Mouse (Mus musculus): Measurements from ENCODE around the gene Cyba. TPM values are rescaled to one million over a fixed set of nuclear protein-coding genes. Genes with fewer than 3 reads are reported as not detected.
A peak's percentile ranks its signal among the peaks of the same experiment; 100 is the strongest.

The Cyba gene
- total and polyA plus RNA-seq, 2 experiments: 13.9 to 34.2 TPM

DNA sequence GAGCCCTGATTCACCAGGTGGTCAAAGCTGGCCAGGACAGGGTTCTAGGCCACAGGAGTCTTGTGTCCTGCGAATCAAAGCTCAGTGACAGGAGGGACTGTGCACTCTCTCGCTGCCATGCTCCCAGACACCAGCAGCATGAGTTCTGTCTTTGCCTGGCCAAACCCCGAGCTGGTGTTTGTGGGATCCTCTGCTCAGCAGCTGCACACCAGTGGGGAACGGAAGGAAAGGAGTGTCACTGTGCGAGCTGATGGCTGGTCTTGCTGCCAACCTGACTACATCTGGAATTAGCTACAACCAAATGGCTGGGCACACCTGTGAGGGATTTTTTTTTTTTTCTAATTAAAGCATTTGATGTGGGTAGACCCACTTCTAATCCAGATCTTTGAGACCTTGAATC, 38.0 kb upstream of the Cyba start:
- Histone ChIP-seq H3K27ac (replicated peaks; ENCODE audit: insufficient read depth, low read depth, low read length) (no peak overlapping the region), H3K36me3 (ENCODE audit: control insufficient read depth, insufficient read depth, low read length) (no peaks in the 10 kb centered on the region), H3K27me3 (ENCODE audit: control insufficient read depth, insufficient read depth, low read length) (no peaks in the 10 kb centered on the region), H3K4me3 (ENCODE audit: insufficient read depth, low read depth, low read length) (no peak overlapping the region), H3K4me1 (ENCODE audit: control insufficient read depth, insufficient read depth, low read length) (peaks cover 10% of the 10 kb centered on the region), H3K79me2 (ENCODE audit: control insufficient read depth, insufficient read depth, low read length) (peaks cover 12% of the 10 kb centered on the region), H3K9ac (ENCODE audit: low read depth, low read length) (no peak overlapping the region)
- 89% methylated on average over 5 of the region's 5 CpGs for WGBS
- TF ChIP-seq POLR2A (IDR thresholded peaks at IDR 0.05; ENCODE audit: extremely low read depth, insufficient read depth, low read length) (no peak), CTCF (IDR thresholded peaks at IDR 0.05; ENCODE audit: low read depth, low read length) (no peak)
- DNase-seq (ENCODE audit: extremely low read depth, low read depth, low spot score): no peak

- no peak overlapping the region for H3K9ac ChIP-seq (ENCODE audit: low read depth, low read length)
- DNase-seq (ENCODE audit: extremely low read depth, low read depth, low spot score): no peak
- H3K27ac ChIP-seq (replicated peaks; ENCODE audit: insufficient read depth, low read depth, low read length): no peak overlapping the region
- peaks cover 10% of the 10 kb centered on the region for H3K4me1 ChIP-seq (ENCODE audit: control insufficient read depth, insufficient read depth, low read length)
- H3K79me2 ChIP-seq (ENCODE audit: control insufficient read depth, insufficient read depth, low read length): peaks cover 6% of the 10 kb centered on the region
- no peak overlapping the region for H3K4me3 ChIP-seq (ENCODE audit: insufficient read depth, low read depth, low read length)
- H3K27me3 ChIP-seq (ENCODE audit: control insufficient read depth, insufficient read depth, low read length): no peaks in the 10 kb centered on the region
- TF ChIP-seq POLR2A (IDR thresholded peaks at IDR 0.05; ENCODE audit: extremely low read depth, insufficient read depth, low read length): no peak
- TF ChIP-seq CTCF (IDR thresholded peaks at IDR 0.05; ENCODE audit: low read depth, low read length): no peak
- 93% methylated on average over 10 of the region's 10 CpGs for WGBS
- no peaks in the 10 kb centered on the region for H3K36me3 ChIP-seq (ENCODE audit: control insufficient read depth, insufficient read depth, low read length)
Observed at GRCm38 (mm10) chr8:122469965-122470364, 37.2 kb upstream of the Cyba start.

DNA sequence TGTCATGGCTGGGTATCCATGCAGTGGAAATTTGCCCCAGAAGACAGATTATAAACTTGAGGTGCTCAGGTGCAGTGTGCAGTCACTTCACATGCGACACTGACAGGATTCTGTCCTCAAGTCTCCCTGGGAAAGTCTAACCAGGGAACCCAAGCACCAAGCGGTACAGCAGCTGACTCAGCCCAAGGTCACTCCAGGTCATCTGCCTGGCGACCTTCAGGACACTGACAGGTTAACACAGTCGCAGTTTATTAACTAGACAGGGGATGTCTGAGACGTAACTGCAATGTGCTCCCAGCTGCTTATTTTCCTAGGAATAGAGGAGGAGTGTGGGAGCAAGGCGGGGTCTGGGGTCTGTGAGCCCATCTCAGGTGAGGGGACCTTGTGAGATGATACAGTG, 36.7 kb upstream of the Cyba start:
- 36% methylated on average over 6 of the region's 6 CpGs for WGBS
- no peaks in the 10 kb centered on the region for H3K36me3 ChIP-seq (ENCODE audit: control insufficient read depth, insufficient read depth, low read length)

GRCm38 (mm10) chr8:122467816-122468215, 35.1 kb upstream of the Cyba start:
- Histone ChIP-seq H3K27me3 (ENCODE audit: control insufficient read depth, insufficient read depth, low read length) (no peaks in the 10 kb centered on the region), H3K9ac (ENCODE audit: low read depth, low read length) (no peak overlapping the region), H3K4me1 (ENCODE audit: control insufficient read depth, insufficient read depth, low read length) (peaks cover 13% of the 10 kb centered on the region), H3K36me3 (ENCODE audit: control insufficient read depth, insufficient read depth, low read length) (no peaks in the 10 kb centered on the region), H3K27ac (replicated peaks; ENCODE audit: insufficient read depth, low read depth, low read length) (no peak overlapping the region), H3K4me3 (ENCODE audit: insufficient read depth, low read depth, low read length) (no peak overlapping the region), H3K79me2 (ENCODE audit: control insufficient read depth, insufficient read depth, low read length) (no peaks in the 10 kb centered on the region)
- 94% methylated on average over 13 of the region's 13 CpGs for WGBS
- DNase-seq (ENCODE audit: extremely low read depth, low read depth, low spot score): no peak
- TF ChIP-seq CTCF (IDR thresholded peaks at IDR 0.05; ENCODE audit: low read depth, low read length): no peak
- TF ChIP-seq POLR2A (IDR thresholded peaks at IDR 0.05; ENCODE audit: extremely low read depth, insufficient read depth, low read length): no peak

More for the DNA sequence above, 36.7 kb upstream of the Cyba start:
- TF ChIP-seq POLR2A (IDR thresholded peaks at IDR 0.05; ENCODE audit: extremely low read depth, insufficient read depth, low read length) (no peak), CTCF (IDR thresholded peaks at IDR 0.05; ENCODE audit: low read depth, low read length) (no peak)
- no peak for DNase-seq (ENCODE audit: extremely low read depth, low read depth, low spot score)
- Histone ChIP-seq H3K79me2 (ENCODE audit: control insufficient read depth, insufficient read depth, low read length) (peaks cover 5% of the 10 kb centered on the region; the same call in 1 of the 2 replicates), H3K27me3 (ENCODE audit: control insufficient read depth, insufficient read depth, low read length) (no peaks in the 10 kb centered on the region), H3K27ac (replicated peaks; ENCODE audit: insufficient read depth, low read depth, low read length) (no peak overlapping the region), H3K9ac (ENCODE audit: low read depth, low read length) (no peak overlapping the region), H3K4me1 (ENCODE audit: control insufficient read depth, insufficient read depth, low read length) (peaks cover 7% of the 10 kb centered on the region), H3K4me3 (ENCODE audit: insufficient read depth, low read depth, low read length) (no peak overlapping the region)

- Histone ChIP-seq H3K9ac (ENCODE audit: low read depth, low read length) (no peak overlapping the region), H3K79me2 (ENCODE audit: control insufficient read depth, insufficient read depth, low read length) (no peaks in the 10 kb centered on the region), H3K27ac (replicated peaks; ENCODE audit: insufficient read depth, low read depth, low read length) (no peak overlapping the region), H3K4me3 (ENCODE audit: insufficient read depth, low read depth, low read length) (no peak overlapping the region), H3K27me3 (ENCODE audit: control insufficient read depth, insufficient read depth, low read length) (no peaks in the 10 kb centered on the region), H3K4me1 (ENCODE audit: control insufficient read depth, insufficient read depth, low read length) (peaks cover 22% of the 10 kb centered on the region), H3K36me3 (ENCODE audit: control insufficient read depth, insufficient read depth, low read length) (no peaks in the 10 kb centered on the region)
- peak; percentile 45 for DNase-seq (ENCODE audit: extremely low read depth, low read depth, low spot score)
- 31% methylated on average over 7 of the region's 7 CpGs for WGBS
- TF ChIP-seq POLR2A (IDR thresholded peaks at IDR 0.05; ENCODE audit: extremely low read depth, insufficient read depth, low read length) (no peak), CTCF (IDR thresholded peaks at IDR 0.05; ENCODE audit: low read depth, low read length) (no peak)
Observed at GRCm38 (mm10) chr8:122464985-122465384, 32.3 kb upstream of the Cyba start.

GRCm38 (mm10) chr8:122463651-122464640, 31.2 kb upstream of the Cyba start:
- no peak overlapping the region for H3K9ac ChIP-seq (ENCODE audit: low read depth, low read length)
- H3K27ac ChIP-seq (replicated peaks; ENCODE audit: insufficient read depth, low read depth, low read length): no peak overlapping the region
- TF ChIP-seq POLR2A (IDR thresholded peaks at IDR 0.05; ENCODE audit: extremely low read depth, insufficient read depth, low read length) (no peak), CTCF (IDR thresholded peaks at IDR 0.05; ENCODE audit: low read depth, low read length) (no peak)
- H3K27me3 ChIP-seq (ENCODE audit: control insufficient read depth, insufficient read depth, low read length): no peaks in the 10 kb centered on the region
- peak; percentile 74 for DNase-seq (ENCODE audit: extremely low read depth, low read depth, low spot score)
- H3K79me2 ChIP-seq (ENCODE audit: control insufficient read depth, insufficient read depth, low read length): no peaks in the 10 kb centered on the region
- peaks cover 17% of the 10 kb centered on the region for H3K4me1 ChIP-seq (ENCODE audit: control insufficient read depth, insufficient read depth, low read length)
- WGBS: 33% methylated on average over 12 of the region's 12 CpGs
- H3K36me3 ChIP-seq (ENCODE audit: control insufficient read depth, insufficient read depth, low read length): no peaks in the 10 kb centered on the region
- no peak overlapping the region for H3K4me3 ChIP-seq (ENCODE audit: insufficient read depth, low read depth, low read length)
